Mouse (Mus musculus): Measurements from ENCODE around the gene Tcerg1l.

DNA sequence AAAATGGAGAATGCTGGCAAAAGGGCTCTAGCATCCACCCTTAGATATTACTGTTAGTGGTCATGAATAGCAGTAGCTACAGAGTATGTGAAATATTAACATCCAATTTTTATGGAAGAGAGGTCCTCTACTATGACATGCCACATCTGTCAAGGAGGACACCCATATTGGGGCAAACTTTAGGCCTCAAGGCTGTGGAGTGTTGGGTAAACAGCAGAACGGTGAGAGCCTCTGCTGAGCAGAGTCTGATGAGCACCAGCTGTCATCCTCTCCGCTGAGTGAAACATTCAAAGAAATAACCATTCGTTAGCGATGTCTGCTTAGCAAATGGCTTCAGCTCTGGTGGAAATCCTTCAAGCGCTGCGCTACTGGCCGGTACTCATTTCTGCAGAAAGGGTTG is 30.0 kb downstream of the Tcerg1l start:
- TF ChIP-seq CTCF (IDR thresholded peaks at IDR 0.05; ENCODE audit: insufficient read depth, low read depth, low read length) (no peak), POLR2A (IDR thresholded peaks at IDR 0.05; ENCODE audit: insufficient read depth, low read depth, low read length) (no peak)

Data from olfactory bulb, adult 2 months (tissue).